ENCODE assay signal across 8 mouse cellular contexts in genomic region chr11:101783584-101783983, GRCm38 (mm10). TPM values are rescaled to one million over a fixed set of nuclear protein-coding genes. Genes with fewer than 3 reads are reported as not detected.
DNase-seq lines count a peak whose midpoint lies in the region; ATAC-seq and TF ChIP-seq lines count a peak whose summit lies in the region.

No protein-coding gene starts in this region.

- DNase-seq in gastrocnemius, adult 2 months: no peak
- no peak for DNase-seq in gastrocnemius, postnatal 36 days
- peak; percentile 40 for DNase-seq in 3134 (ENCODE audit: extremely low read depth, insufficient read length, low spot score)
- DNase-seq in limb, embryonic 14.5 days (ENCODE audit: low spot score): no peak
- DNase-seq in testis, postnatal 10 days (ENCODE audit: low spot score): no peak
- DNase-seq in left cerebral cortex, postnatal 36 days (ENCODE audit: low spot score in 2 of 2): no peak
- no peak for DNase-seq in layer of hippocampus, adult 18-20 months (ENCODE audit: low spot score in 2 of 2)

- H3K4me1 ChIP-seq in forebrain, embryonic 12.5 days: peaks cover 19% of the 10 kb centered on the region
- H3K4me1 ChIP-seq in limb, embryonic 14.5 days (ENCODE audit: control insufficient read depth, insufficient read depth, low read length): peaks cover 10% of the 10 kb centered on the region; the same call in 1 of the 2 replicates

- H3K9me3 ChIP-seq in forebrain, embryonic 12.5 days: no peaks in the 10 kb centered on the region
- no peaks in the 10 kb centered on the region for H3K9me3 ChIP-seq in limb, embryonic 14.5 days (ENCODE audit: control insufficient read depth, low read length)

- TF ChIP-seq CTCF in gastrocnemius, adult 2 months (IDR thresholded peaks at IDR 0.05): no peak

- H3K4me3 ChIP-seq in gastrocnemius, adult 2 months: peak overlapping the region; percentile 83
- H3K4me3 ChIP-seq in forebrain, embryonic 12.5 days (replicated peaks): peak overlapping the region; percentile 53
- peak overlapping the region; percentile 52 for H3K4me3 ChIP-seq in limb, embryonic 14.5 days (replicated peaks; ENCODE audit: low read length)

- no peak for ATAC-seq in forebrain, embryonic 12.5 days (ENCODE audit: low FRiP score)
- ATAC-seq in limb, embryonic 14.5 days (ENCODE audit: low FRiP score, low read depth): no peak

- peaks cover 92% of the 10 kb centered on the region for H3K27me3 ChIP-seq in forebrain, embryonic 12.5 days
- peaks cover 32% of the 10 kb centered on the region for H3K27me3 ChIP-seq in limb, embryonic 14.5 days (ENCODE audit: control insufficient read depth, insufficient read depth, low read length)

- peak overlapping the region; percentile 89 for H3K4me2 ChIP-seq in forebrain, embryonic 12.5 days
- peak overlapping the region; percentile 99 for H3K4me2 ChIP-seq in limb, embryonic 14.5 days (replicated peaks; ENCODE audit: low read depth, low read length, severe bottlenecking)

- no peaks in the 10 kb centered on the region for H3K36me3 ChIP-seq in forebrain, embryonic 12.5 days (replicated peaks)
- H3K36me3 ChIP-seq in limb, embryonic 14.5 days (ENCODE audit: control insufficient read depth, insufficient read depth, low read length): no peaks in the 10 kb centered on the region

- H3K27ac ChIP-seq in gastrocnemius, adult 2 months: peak overlapping the region; percentile 38; the same call in 1 of the 2 replicates
- no peak overlapping the region for H3K27ac ChIP-seq in forebrain, embryonic 12.5 days
- H3K27ac ChIP-seq in limb, embryonic 14.5 days (replicated peaks; ENCODE audit: low read depth, low read length): no peak overlapping the region

- intact Hi-C loops in gastrocnemius, adult 2 months (cut with DNase I): no loop called here
- intact Hi-C loops in gastrocnemius, postnatal 36 days (cut with DNase I): no loop called here
- intact Hi-C loops in left cerebral cortex, postnatal 36 days (cut with DNase I): no loop called here

- WGBS in forebrain, embryonic 12.5 days: 19% methylated on average over 9 of the region's 9 CpGs
- 13% methylated on average over 9 of the region's 9 CpGs for WGBS in limb, embryonic 14.5 days

- no peak for TF ChIP-seq POLR2A in limb, embryonic 14.5 days (IDR thresholded peaks at IDR 0.05; ENCODE audit: borderline replicate concordance, extremely low read depth, insufficient read depth, insufficient read length)

- H3K9ac ChIP-seq in forebrain, embryonic 12.5 days: peak overlapping the region; percentile 61; the same call in 1 of the 2 replicates
- H3K9ac ChIP-seq in limb, embryonic 14.5 days (ENCODE audit: low read depth, low read length, severe bottlenecking): no peak overlapping the region; the same call in 1 of the 2 replicates

RNA-seq across cellular contexts. Expression of gene Etv4, which starts 1.6 kb away (rescaled TPM):
- total RNA-seq in gastrocnemius, adult 2 months (2021): 1 to 10 TPM; 2.7 to 3.1 TPM
- total RNA-seq in gastrocnemius, postnatal 36 days (2021): 1 to 10 TPM; 4.9 to 5.1 TPM
- 4.7 and 7.0 TPM in 2 replicates for polyA plus RNA-seq in forebrain, embryonic 12.5 days (2016; fragmentation: Nextera tagmentation; extraction: Ambion mirVana)
- polyA plus RNA-seq in limb, embryonic 14.5 days (2012; rRNA removed): 24.2 and 31.6 TPM in 2 replicates
- 9.4 and 11.7 TPM in 2 replicates for polyA plus RNA-seq in limb, embryonic 14.5 days (2014; fragmentation: Nextera tagmentation; extraction: Ambion mirVana)
- total RNA-seq in left cerebral cortex, postnatal 36 days (2021): 10 to 100 TPM; 13.9 to 20.3 TPM
- 10 to 100 TPM in 1 of 2 experiments, 1 to 10 TPM in 1; 9.0 to 10.6 TPM for total RNA-seq in layer of hippocampus, adult 18-20 months (2021)

RNA-seq across cellular contexts. Expression of gene Dhx8, which starts 50.9 kb away (rescaled TPM):
- total RNA-seq in gastrocnemius, adult 2 months (2021): 10 to 100 TPM; 13.8 to 15.1 TPM
- total RNA-seq in gastrocnemius, postnatal 36 days (2021): 10 to 100 TPM; 11.9 to 13.1 TPM
- 45.6 and 46.8 TPM in 2 replicates for polyA plus RNA-seq in forebrain, embryonic 12.5 days (2016; fragmentation: Nextera tagmentation; extraction: Ambion mirVana)
- polyA plus RNA-seq in limb, embryonic 14.5 days (2012; rRNA removed): 25.0 and 27.0 TPM in 2 replicates
- polyA plus RNA-seq in limb, embryonic 14.5 days (2014; fragmentation: Nextera tagmentation; extraction: Ambion mirVana): 29.2 and 33.7 TPM in 2 replicates
- total RNA-seq in left cerebral cortex, postnatal 36 days (2021): 10 to 100 TPM; 34.1 to 37.4 TPM
- total RNA-seq in layer of hippocampus, adult 18-20 months (2021): 10 to 100 TPM; 35.2 to 35.9 TPM
